Mouse (Mus musculus): Measurements from ENCODE around the gene Fut8. TPM values are rescaled to one million over a fixed set of nuclear protein-coding genes. Genes with fewer than 3 reads are reported as not detected.

The Fut8 gene
- polyA plus RNA-seq, 1 experiment from 2014 or later, result 26.2 TPM

DNA sequence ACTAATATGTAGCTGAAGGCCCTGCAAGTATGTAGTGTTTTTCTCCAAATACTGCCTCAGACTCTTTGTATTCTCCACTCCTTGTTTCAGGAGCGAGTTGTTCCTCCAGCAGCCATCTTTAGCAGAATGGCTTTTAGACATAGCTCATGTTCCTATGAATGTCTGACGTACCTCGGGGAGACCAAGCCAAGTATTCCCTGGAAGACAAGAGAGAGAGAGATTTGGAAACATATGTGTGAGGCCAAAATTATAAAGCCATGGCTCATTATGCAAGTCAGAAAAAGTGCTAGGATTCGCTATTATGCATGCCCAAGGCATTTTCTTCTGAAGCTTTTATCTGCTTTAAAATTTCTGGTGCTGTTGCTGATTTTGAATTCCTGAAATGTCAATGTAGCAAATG is 13.8 kb upstream of the Fut8 start:
- Histone ChIP-seq H3K27ac (no peak overlapping the region), H3K4me1 (replicated peaks) (0 out of 2 replicates have a peak, but pooled peaks cover under 1% of the 10 kb centered on the region), H3K9ac (replicated peaks) (no peak overlapping the region), H3K36me3 (no peaks in the 10 kb centered on the region), H3K4me3 (replicated peaks) (no peak overlapping the region), H3K4me2 (no peak overlapping the region), H3K27me3 (no peaks in the 10 kb centered on the region), H3K9me3 (no peaks in the 10 kb centered on the region)
- 85% methylated on average over 4 of the region's 4 CpGs for WGBS
- ATAC-seq (ENCODE audit: insufficient number of reproducible peaks, insufficient read depth, low FRiP score, low TSS enrichment, low read depth), result no peak

DNA sequence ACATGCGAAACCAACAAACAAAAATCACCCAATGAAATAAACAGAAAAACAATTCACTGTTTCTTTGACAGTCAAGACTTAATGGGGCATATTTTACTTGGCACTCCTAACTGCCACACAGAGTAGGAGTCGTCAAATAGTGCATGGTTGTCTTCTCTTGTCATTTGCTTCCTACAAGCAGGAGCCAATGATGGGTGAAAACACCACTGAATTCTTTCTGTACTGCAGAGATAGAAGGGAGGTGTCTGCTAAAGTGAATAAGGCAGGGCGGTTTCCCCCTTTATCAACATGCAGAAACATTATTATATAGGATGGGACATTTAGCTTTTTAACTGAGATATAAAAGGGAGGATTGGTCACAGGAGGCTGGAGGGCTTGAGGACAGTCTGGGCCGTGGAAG is 13.0 kb upstream of the Fut8 start:
- ATAC-seq (ENCODE audit: insufficient number of reproducible peaks, insufficient read depth, low FRiP score, low TSS enrichment, low read depth), result no peak
- H3K36me3 ChIP-seq, result no peaks in the 10 kb centered on the region

DNA sequence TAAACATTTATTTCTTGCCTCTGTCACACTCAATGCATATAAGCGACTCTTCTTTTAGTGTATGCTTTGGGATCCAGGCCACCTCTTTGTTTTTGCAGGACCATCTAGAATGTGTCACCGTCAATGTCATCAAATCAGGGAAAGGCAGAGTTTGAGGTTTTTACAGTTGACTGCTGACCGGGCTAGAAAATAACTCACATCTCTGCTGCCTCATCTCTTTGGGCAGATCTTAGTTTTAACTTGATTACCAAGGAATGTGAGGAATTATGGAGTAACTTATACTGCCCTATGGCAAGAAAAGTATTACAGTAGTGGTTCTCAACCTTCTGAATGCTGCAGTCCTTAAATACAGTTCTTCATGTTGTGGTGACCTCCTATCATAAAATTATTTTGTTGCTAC is 12.2 kb upstream of the Fut8 start:
- Histone ChIP-seq H3K27me3 (no peaks in the 10 kb centered on the region), H3K36me3 (no peaks in the 10 kb centered on the region), H3K4me3 (replicated peaks) (no peak overlapping the region), H3K4me2 (no peak overlapping the region), H3K27ac (no peak overlapping the region), H3K9ac (replicated peaks) (no peak overlapping the region), H3K4me1 (replicated peaks) (no peaks in the 10 kb centered on the region), H3K9me3 (no peaks in the 10 kb centered on the region)
- WGBS, result 86% methylated on average over 3 of the region's 3 CpGs
- no peak for ATAC-seq (ENCODE audit: insufficient number of reproducible peaks, insufficient read depth, low FRiP score, low TSS enrichment, low read depth)

More for the DNA sequence above, 13.0 kb upstream of the Fut8 start:
- H3K4me2 ChIP-seq, result no peak overlapping the region
- no peaks in the 10 kb centered on the region for H3K4me1 ChIP-seq (replicated peaks)
- H3K27me3 ChIP-seq, result no peaks in the 10 kb centered on the region
- no peak overlapping the region for H3K9ac ChIP-seq (replicated peaks)
- no peak overlapping the region for H3K27ac ChIP-seq
- WGBS, result 78% methylated on average over 4 of the region's 4 CpGs
- H3K9me3 ChIP-seq, result no peaks in the 10 kb centered on the region
- no peak overlapping the region for H3K4me3 ChIP-seq (replicated peaks)

DNA sequence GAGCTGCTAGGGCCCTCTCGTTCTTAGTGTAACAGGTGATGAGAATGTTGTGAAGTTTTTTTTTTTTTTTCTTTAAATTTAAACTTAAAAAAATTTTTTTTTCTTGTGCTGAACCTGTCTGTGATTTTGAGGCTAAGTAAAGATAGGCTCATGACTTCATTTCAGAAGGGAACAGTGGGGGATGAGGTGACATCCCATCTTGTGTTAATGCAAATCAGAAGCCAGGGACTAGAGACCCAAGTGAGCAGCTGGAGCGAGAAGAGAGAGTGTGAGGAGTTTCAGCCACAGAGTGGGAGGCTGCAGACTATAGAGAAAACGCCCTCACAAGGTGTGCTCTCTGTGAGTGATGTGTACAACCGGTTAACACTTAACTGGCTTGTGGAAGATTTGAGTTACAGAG is 2.0 kb upstream of the Fut8 start:
- 44% methylated on average over 4 of the region's 4 CpGs for WGBS
- Histone ChIP-seq H3K9ac (replicated peaks) (no peak overlapping the region), H3K4me2 (no peak overlapping the region), H3K4me3 (replicated peaks) (no peak overlapping the region), H3K36me3 (no peaks in the 10 kb centered on the region), H3K27ac (no peak overlapping the region), H3K27me3 (no peaks in the 10 kb centered on the region), H3K4me1 (replicated peaks) (peaks cover 3% of the 10 kb centered on the region), H3K9me3 (no peaks in the 10 kb centered on the region)
- ATAC-seq (ENCODE audit: insufficient number of reproducible peaks, insufficient read depth, low FRiP score, low TSS enrichment, low read depth), result no peak

DNA sequence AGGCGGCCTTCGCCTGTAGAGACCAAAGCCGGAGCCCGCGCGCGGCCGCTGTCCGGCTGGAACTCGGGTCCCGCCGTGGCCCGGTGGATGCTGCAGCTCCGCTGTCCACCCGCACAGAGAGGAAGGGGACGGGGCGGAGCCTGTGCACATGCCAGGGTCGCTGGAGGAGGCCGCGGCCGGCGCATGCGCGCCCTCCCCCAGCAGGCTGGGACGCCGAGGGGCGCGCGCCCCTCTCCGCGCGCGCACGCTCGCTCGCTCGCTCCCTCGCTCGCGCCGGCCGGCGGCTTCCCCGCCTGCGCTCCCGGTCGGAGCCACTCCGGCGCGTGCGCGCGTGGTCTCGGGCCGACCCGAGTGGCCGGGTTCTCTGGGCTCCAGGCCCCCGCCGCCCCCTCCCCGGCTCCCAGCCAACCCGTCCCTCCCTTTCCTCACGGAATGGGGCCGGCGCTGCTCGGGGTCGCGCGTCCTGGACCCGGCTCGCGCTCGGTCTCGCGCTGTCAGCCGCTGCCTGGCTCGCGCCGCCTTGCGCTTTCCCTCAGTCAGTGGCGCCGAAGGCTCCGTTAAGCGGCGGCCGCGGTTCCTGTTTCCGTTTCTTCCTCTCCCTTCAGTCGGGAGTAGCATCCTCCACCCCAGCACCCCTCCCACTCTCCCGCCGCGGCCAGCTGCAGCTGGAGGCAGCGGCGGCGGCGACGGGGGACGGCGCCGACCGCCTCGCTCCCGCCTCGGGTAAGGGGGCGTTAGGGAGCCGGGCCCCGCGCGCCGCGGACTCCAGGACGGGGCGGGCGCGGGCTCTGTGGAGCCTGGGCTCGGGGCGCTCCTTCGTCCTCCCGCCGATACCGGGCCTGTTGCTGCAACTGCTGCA is 835 bp downstream of the Fut8 start:
- Histone ChIP-seq H3K4me1 (replicated peaks) (peaks cover 3% of the 10 kb centered on the region), H3K4me3 (replicated peaks) (peak overlapping the region; percentile 84), H3K36me3 (no peaks in the 10 kb centered on the region), H3K9ac (replicated peaks) (peak overlapping the region; percentile 90), H3K27ac (peak overlapping the region; percentile 92), H3K27me3 (no peaks in the 10 kb centered on the region), H3K9me3 (no peaks in the 10 kb centered on the region), H3K4me2 (peak overlapping the region; percentile 92)
- ATAC-seq (ENCODE audit: insufficient number of reproducible peaks, insufficient read depth, low FRiP score, low TSS enrichment, low read depth), result peak; percentile 94
- under 1% methylated on average over 117 of the region's 120 CpGs for whole genome bisulfite sequencing

DNA sequence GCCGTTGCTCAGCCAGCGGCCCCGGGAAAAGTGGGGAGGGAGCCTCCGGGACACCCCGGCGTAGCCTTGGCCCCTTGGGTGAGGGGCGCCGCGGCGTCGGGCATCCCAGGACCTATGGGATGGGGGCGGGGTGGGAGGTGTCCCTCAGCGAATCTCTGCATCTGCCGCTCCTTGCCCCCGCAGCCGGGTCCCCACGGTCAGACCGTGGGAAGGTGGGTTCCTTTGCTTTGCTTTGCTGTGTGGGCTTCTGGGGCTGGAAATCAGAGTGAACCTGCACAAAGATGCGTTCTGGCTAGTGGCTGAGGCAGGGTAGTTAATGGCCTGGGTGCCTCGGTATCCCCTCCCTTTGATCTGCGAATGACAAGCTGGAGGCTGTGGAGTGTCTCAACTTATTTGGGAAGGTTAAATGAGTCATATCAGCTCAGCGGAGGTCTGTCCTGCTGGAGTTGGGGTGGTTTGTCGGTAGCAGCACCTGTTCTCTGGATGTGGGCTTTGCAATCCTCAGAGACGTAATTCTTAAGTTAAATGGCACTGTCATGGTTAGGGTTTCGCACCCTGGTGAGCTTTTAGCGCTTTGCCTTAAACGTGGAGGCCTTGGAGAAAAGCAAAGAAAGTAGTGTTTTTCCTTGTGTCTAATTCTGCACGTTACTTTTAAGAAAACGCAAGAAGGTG is 1.6 kb downstream of the Fut8 start:
- peak; percentile 32; the same call in 1 of the 2 replicates for ATAC-seq (ENCODE audit: insufficient number of reproducible peaks, insufficient read depth, low FRiP score, low TSS enrichment, low read depth)
- WGBS, result under 1% methylated on average over 29 of the region's 29 CpGs

DNA sequence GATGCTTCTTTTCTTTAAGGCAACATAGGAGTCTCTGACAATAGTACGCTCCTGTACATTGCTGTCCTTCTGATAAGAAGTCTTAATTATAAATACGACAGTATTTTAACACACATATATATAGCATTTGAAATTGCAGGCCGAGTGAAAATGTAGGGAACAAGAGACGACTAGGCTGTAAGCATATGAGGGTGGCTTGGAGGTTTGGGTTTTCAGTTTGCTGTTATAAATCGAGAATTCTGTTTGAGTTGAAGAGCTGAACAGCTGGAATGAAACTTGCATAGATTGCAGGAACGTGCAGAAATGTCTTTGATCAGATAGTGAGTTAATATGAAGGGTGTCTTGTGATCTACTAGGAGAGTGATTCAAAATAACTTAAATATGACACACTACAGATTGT is 2.4 kb downstream of the Fut8 start:
- 60% methylated on average over 6 of the region's 6 CpGs for WGBS
- H3K4me3 ChIP-seq (replicated peaks), result no peak overlapping the region
- no peak overlapping the region for H3K27ac ChIP-seq
- ATAC-seq (ENCODE audit: insufficient number of reproducible peaks, insufficient read depth, low FRiP score, low TSS enrichment, low read depth), result no peak
- no peaks in the 10 kb centered on the region for H3K9me3 ChIP-seq
- H3K9ac ChIP-seq (replicated peaks), result no peak overlapping the region
- no peaks in the 10 kb centered on the region for H3K27me3 ChIP-seq
- no peak overlapping the region for H3K4me2 ChIP-seq
- no peaks in the 10 kb centered on the region for H3K36me3 ChIP-seq
- H3K4me1 ChIP-seq (replicated peaks), result peaks cover 3% of the 10 kb centered on the region

More for the DNA sequence above, 1.6 kb downstream of the Fut8 start:
- Histone ChIP-seq H3K4me3 (replicated peaks) (peak overlapping the region; percentile 84), H3K27me3 (no peaks in the 10 kb centered on the region), H3K4me2 (peak overlapping the region; percentile 92), H3K9ac (replicated peaks) (peak overlapping the region; percentile 90), H3K9me3 (no peaks in the 10 kb centered on the region), H3K4me1 (replicated peaks) (peaks cover 3% of the 10 kb centered on the region), H3K36me3 (no peaks in the 10 kb centered on the region), H3K27ac (peak overlapping the region; percentile 92)

DNA sequence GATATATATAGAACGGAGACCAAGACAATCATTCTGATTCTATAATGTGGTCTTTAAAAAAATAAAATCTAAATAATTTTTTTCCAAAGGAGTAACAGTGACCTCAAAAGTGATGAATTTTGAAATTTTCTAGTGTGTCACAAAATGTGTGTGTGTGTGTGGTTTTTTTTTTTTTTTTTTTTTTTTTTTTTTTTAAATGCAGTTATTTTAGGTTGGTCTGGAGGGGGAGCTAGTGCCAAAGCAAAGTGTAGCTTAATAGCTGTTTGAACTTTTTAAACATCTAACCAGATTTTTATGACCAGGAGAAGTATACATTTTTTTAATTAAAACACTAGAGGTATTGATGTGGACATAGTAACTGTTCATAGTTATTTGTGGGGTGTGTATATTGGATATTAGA is 2.9 kb downstream of the Fut8 start:
- Histone ChIP-seq H3K9me3 (no peaks in the 10 kb centered on the region), H3K9ac (replicated peaks) (no peak overlapping the region), H3K27ac (no peak overlapping the region), H3K36me3 (no peaks in the 10 kb centered on the region), H3K4me3 (replicated peaks) (no peak overlapping the region), H3K27me3 (no peaks in the 10 kb centered on the region), H3K4me2 (no peak overlapping the region), H3K4me1 (replicated peaks) (peaks cover 3% of the 10 kb centered on the region)
- ATAC-seq (ENCODE audit: insufficient number of reproducible peaks, insufficient read depth, low FRiP score, low TSS enrichment, low read depth), result no peak
- 77% methylated on average over 1 of the region's 1 CpGs for WGBS

DNA sequence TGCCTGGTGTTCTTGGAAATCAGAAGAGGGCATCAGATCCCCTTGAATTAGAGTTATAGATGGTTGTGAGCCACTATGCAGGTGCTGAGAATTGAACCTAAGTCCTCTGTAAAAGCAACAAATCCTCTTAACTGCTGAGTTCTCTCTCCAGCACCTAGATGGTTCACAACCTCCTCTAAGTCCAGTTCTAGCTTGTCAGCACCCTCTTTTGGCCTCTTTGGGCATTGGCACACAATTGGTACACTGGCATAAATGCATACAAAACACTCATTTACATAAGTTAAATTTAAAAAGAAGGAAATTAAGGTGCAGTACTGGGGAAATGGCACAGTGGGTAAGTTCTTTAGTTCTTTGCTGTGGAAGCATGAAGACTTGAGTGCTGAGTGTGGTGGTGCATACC is 24.7 kb downstream of the Fut8 start:
- Histone ChIP-seq H3K27ac (no peak overlapping the region), H3K27me3 (no peaks in the 10 kb centered on the region), H3K9ac (replicated peaks) (no peak overlapping the region), H3K4me1 (replicated peaks) (no peaks in the 10 kb centered on the region), H3K4me3 (replicated peaks) (no peak overlapping the region), H3K36me3 (no peaks in the 10 kb centered on the region), H3K9me3 (no peaks in the 10 kb centered on the region), H3K4me2 (no peak overlapping the region)
- ATAC-seq (ENCODE audit: insufficient number of reproducible peaks, insufficient read depth, low FRiP score, low TSS enrichment, low read depth), result no peak

DNA sequence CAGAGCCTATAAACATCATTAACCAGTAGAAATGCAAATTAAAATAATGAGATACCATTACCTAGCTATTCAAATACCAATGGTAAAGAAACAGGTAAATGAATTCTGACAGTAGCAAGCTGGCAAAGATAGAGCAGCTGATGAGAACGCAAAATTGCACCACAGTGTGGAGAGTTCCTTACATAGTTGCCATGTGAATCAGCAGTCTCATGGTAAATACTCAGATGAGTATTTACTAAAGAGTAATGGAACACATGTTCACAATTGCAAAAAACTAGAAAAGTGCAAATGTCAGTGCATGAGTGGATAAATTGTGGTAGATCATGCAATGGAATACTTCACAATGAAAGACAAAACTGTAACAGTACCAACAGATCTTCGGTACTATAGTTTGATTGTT is 25.9 kb downstream of the Fut8 start:
- no peak overlapping the region for H3K4me3 ChIP-seq (replicated peaks)
- no peaks in the 10 kb centered on the region for H3K27me3 ChIP-seq
- no peak overlapping the region for H3K9ac ChIP-seq (replicated peaks)
- 88% methylated on average over 2 of the region's 2 CpGs for WGBS
- no peak overlapping the region for H3K27ac ChIP-seq
- H3K36me3 ChIP-seq, result no peaks in the 10 kb centered on the region
- ATAC-seq (ENCODE audit: insufficient number of reproducible peaks, insufficient read depth, low FRiP score, low TSS enrichment, low read depth), result no peak
- no peaks in the 10 kb centered on the region for H3K9me3 ChIP-seq
- no peaks in the 10 kb centered on the region for H3K4me1 ChIP-seq (replicated peaks)
- H3K4me2 ChIP-seq, result no peak overlapping the region

DNA sequence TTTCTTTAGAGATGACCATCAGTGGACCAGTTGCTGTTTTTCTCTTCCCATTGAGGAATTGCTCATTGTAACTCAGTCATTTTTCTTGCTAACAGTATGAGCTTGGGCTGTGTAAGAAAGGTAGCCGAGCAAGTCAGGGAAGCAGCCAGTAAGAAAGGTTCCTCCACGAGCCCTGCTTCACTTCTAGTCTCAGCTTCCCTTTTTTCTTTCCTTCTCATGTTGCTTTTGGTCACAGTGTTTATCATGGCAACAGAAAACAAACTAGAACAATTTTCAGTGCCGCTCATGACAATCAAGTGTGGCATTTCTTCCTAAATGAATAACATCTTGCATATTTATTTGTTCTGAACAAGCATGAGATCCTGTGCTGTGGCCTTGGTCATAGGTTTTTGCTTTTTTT is 32.8 kb downstream of the Fut8 start:
- Histone ChIP-seq H3K9me3 (no peaks in the 10 kb centered on the region), H3K27me3 (no peaks in the 10 kb centered on the region), H3K4me2 (no peak overlapping the region), H3K36me3 (no peaks in the 10 kb centered on the region), H3K9ac (replicated peaks) (no peak overlapping the region), H3K4me1 (replicated peaks) (no peaks in the 10 kb centered on the region), H3K27ac (no peak overlapping the region), H3K4me3 (replicated peaks) (no peak overlapping the region)
- ATAC-seq (ENCODE audit: insufficient number of reproducible peaks, insufficient read depth, low FRiP score, low TSS enrichment, low read depth), result no peak
- 77% methylated on average over 3 of the region's 3 CpGs for WGBS
